Mouse (Mus musculus) cerebellum, adult (tissue): ENCODE results near the gene Slc35b4.

Source experiments
- ATAC-seq: cut with Nextera tagmentation; 2 replicates; pipeline ENCODE4 v1.9.2; 2017; ENCODE audit warnings: mild to moderate bottlenecking, moderate library complexity, mixed read lengths; ENCODE audit not compliant: insufficient number of reproducible peaks, low FRiP score, low TSS enrichment

The Slc35b4 gene

DNA sequence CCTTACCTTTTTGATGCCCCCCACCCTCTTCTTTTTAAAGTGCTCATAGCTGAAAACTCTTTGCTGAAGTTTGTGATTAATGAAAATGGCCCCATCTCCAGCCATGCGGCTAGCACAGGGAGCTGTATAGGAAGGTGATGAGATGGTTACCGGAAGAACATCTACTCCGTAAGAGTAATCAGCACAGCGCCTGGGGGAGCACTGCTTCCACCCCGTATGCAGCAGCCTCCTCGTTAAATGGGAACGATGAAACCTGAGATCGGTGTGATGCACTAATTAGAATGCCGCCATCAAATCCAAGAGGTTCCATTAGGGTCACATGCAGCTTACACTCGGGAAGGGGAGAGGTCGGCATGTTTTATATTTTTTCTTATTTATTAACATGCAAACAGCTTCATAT lies 34.0 kb downstream of the Slc35b4 start:
- ATAC-seq: no peak

DNA sequence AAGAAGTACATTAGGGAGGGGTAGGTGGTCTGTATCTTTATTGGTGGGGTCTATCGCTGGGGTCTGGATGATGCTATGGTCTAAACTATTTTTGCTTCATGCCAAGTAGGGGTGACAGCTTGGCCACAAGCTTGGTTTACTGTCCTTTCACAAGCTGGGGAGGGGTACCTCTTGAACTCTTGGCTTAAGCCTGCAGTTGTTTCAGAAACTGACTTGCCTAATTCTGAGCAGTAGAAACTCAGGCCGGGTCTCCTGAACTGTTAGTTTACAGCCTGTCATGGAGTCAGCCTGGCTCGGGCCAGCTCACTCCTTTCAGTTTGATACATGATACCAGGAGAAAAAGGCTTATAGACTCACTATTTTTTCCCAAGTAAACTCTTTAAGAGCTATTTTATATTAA lies 38.5 kb downstream of the Slc35b4 start:
- ATAC-seq: no peak

DNA sequence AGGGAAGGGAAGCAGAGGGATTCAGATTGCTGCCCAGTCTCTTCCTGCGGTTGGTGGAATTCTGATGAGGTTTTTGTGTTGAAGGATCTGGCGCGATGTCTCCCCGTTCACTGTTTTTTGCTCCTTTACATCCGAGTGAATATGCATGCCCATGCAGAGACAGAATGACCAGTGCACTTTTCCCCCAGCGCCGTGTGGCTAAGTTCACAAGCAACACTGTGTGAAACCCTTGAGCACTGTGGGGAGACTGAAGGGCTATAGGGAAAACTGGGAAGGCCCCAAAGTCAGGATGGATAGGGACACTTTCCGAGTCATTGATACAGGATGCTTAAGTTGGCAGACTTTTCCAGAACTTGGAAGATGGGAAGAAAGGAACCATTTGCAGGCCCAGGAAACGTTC lies 44.5 kb downstream of the Slc35b4 start:
- no peak for ATAC-seq

DNA sequence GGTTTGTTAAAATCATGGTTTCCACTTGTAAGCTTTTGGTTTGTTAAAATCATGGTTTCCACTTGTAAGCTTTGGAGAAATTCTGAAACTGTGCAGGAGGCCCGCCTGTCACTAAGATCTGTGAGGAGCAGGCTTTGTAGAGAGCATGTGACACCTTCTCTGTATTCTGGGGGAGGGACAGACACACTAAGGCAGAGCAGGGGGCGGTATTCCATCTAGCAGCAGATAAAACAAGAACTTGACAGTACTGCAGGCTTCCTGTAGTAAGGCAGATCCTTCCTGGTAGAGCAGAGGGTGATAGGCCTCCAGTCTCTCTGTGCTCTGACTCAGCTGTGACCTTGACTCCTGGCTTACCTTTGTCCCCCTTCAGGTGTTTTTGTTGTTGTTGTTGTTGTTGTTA lies 47.6 kb downstream of the Slc35b4 start:
- no peak for ATAC-seq

DNA sequence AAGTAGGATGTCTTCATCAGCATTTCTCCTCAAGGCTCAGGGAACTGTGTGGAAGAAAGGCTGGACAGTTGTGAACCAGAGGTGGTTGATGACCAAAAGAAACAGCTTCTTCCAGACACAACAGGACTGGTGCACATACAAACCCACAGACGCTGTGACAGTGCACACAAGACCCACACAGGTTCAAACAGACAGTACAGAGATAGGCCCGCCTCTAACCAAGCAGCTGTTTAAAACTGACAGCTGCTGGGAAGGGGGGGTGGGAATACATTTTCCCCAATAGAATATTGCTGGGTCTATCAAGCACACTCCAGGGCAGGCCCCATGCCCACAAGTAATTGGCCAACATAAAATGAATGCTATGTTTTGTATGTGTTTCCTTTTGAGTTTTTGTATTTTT lies 52.5 kb downstream of the Slc35b4 start:
- no peak for ATAC-seq

DNA sequence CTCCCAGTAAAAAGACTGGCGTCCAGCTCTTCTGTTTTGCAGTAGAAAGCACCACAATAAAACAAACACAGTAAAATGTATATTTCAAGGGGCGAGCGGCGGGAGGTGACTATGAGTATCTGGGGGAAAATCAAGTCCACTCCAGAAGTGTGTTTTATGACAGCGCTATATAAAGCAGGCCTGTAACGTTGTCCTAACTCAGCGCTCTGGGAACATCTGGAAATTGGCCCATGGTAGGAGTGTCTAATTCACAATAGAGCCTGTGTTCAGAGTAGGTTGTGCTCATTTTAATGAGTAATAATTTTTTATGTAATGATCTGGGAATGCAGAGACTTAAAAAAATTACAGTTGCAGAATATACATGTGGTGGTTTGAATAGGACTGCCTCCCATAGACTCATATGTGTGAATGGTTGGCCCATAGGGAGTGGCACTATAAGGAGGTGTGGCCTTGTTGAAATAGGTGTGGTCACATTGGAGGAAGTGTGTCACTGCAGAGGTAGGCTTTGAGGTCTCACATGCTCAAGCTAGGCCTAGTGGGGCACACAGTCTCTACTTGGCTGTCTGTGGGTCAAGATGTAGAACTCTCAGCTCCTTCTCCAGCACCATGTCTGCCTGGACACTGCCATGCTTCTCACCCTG lies 60.0 kb downstream of the Slc35b4 start:
- no peak for ATAC-seq

DNA sequence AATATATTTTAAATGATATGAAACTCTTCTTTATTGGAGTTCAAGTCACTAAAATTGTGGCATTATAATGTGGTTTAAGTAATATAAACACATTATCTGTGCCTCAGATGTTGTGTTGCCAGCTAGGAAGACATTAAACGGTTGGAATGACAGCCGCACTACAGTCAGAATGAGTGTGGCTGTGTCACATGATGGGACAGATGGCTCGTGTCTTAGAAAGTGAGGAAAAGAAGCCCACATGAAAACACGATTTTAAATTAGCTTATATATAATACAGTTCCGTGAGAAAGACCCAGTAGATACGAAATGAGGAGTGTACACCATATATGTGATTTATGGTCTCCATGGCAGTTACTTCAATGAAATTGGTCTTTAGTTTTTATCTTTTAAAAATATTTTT lies 65.5 kb downstream of the Slc35b4 start:
- no peak for ATAC-seq

DNA sequence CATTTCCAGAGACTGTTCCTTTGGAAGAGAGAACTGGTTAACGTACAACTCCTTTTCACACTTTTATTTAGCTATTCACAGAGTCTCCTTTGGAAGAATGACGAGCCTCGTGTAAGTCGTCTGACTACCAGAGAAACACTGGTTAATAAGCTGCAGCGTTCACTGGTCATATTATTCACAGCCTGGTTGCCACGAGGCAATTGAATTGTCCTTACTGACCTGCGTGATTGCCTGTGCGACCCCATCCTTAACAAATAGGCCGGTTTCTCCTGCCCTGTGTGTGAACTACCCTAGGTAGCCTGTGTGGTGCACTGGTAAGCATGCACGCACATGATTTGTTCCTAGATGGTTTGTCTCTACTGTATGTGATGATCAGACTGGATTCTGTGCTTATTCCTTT lies 66.3 kb downstream of the Slc35b4 start:
- ATAC-seq: no peak
